Mouse (Mus musculus) urinary bladder, adult 18-20 months (tissue): Measurements from ENCODE around the gene Eloa.

Source experiments
- DNase-seq, 2 experiments: peaks; one replicate each; pipeline ENCODE4 v3.0.0; 2022; ENCODE audit warnings: low spot score in 2 of 2, mixed read lengths in 2 of 2

Gene Eloa

DNA sequence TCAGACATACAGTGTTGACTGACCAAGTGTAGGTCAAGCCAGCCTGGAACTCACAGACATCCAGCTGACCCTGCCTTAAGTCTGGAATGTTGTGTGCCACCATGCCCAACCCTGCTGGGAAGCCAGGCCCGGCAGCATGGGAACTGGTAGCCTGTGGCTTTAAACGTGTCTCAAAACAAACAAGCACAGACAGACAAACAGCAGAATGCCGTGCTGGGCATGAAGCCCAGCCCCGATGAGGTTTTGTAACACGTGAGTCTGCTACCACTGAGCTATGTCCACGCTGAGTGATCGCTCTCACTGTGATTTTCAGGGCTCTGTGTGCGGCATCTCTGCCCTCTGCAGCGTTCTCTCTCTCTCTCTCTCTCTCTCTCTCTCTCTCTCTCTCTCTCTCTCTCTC is 65.7 kb downstream of the Eloa start:
- no peak for DNase-seq

DNA sequence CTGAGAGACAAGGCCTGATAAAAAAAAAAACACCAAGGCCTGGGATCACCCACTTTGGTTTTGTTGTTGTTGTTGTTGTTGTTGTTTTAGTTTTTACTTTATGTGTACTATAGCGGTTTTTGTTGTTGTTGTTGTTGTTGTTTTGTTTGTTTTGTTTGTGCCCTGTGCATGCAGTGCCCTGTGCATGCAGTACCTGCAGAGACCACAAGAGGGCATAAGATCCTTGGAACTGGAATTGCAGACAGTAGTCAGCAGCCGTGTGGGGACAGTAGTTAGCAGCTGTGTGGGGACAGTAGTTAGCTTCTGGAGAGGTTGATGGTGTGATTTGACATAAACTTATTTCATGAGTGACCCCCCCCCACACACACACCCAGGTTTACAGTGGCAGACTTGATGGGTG is 67.3 kb downstream of the Eloa start:
- peak in 1 of 2 experiments; percentile 77 for DNase-seq
